Mouse (Mus musculus): ENCODE measurements at regions not wholly inside any gene's neighbourhood (a gene's known extent, or its start where the extent isn't known, plus 50 kb on each side); places are given as distances from the start of the nearest gene placed in this dataset.
A peak's percentile ranks its signal among the peaks of the same experiment; 100 is the strongest.

DNA sequence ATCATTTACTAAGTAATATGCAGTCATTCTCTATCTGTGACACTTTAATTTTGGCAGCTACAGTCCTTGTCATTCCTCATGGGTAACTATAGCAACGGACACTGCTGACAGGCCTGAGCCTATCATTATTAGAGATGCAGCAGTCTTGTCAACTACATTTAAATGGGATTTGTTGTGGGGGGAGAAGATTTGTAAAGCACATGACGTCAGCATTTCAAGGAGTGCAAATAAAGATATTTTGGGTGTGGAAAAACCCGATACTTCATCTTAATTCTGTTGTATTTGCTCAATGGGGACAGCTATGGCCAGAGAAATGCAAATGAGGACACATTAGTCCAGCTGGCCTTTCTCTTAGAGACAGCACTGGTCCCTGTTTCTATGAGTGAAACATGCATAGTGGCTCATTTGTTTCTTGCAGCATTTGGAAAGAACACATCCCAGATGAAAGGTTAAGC is 55.5 kb upstream of the Kcne4 start:
- peak; percentile 95 for ATAC-seq
- Histone ChIP-seq H3K4me2 (ENCODE audit: low read length) (no peak overlapping the region), H3K4me1 (ENCODE audit: control insufficient read depth, insufficient read depth, low read length) (peaks cover 10% of the 10 kb centered on the region), H3K27me3 (ENCODE audit: control insufficient read depth, insufficient read depth, low read depth, low read length) (no peaks in the 10 kb centered on the region), H3K27ac (ENCODE audit: low read length) (peak overlapping the region; percentile 64), H3K4me3 (ENCODE audit: low read depth, low read length) (no peak overlapping the region), H3K36me3 (ENCODE audit: control insufficient read depth, insufficient read depth, low read length) (no peaks in the 10 kb centered on the region), H3K9ac (ENCODE audit: low read depth, low read length) (no peak overlapping the region), H3K9me3 (replicated peaks; ENCODE audit: control insufficient read depth, low read length, poor library complexity, severe bottlenecking) (no peaks in the 10 kb centered on the region)
- WGBS: 12% methylated on average over 3 of the region's 3 CpGs
